24 mouse cellular contexts compared by ENCODE assay signal in the genomic region with DNA sequence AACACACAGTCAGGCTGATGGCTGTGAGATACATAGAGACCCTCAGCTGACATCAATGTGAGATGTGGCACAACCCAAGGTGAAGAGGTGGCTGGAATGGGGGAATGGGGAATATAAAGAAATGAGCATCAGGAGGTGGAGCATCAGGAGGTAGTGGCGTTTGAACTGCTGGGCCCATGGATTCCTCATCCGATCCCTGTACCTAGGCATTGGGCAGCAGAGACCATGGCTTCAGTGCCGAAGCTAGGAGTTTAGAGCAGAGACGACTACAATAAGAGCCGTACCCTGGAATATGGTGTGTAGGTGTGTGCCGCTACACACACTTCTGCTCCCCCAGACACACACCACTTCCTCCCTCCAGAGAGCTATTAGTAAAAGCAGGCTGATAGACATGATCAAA.
"Had no signal": no experiment of that assay in that cellular context is flagged by ENCODE, and none has a peak within 500 bp of the region (broad histone marks: within the 10 kb centered on the region; RNA-seq: fewer than 3 reads in every experiment).

No protein-coding gene starts in this region.

- H3K27me3 ChIP-seq: heart, embryonic 13.5 days; heart, embryonic 15.5 days; intestine, embryonic 15.5 days; limb, embryonic 12.5 days had no signal

- H3K9ac ChIP-seq: forebrain, postnatal 0 days; heart, embryonic 13.5 days; heart, embryonic 15.5 days; hindbrain, embryonic 14.5 days; intestine, embryonic 15.5 days; limb, embryonic 12.5 days had no signal

- H3K27ac ChIP-seq: heart, embryonic 13.5 days; heart, embryonic 15.5 days; hindbrain, embryonic 14.5 days; intestine, embryonic 15.5 days; layer of hippocampus, adult 2 months; left cerebral cortex, adult 2 months; limb, embryonic 10.5 days; limb, embryonic 12.5 days had no signal

- H3K4me2 ChIP-seq: heart, embryonic 11.5 days; heart, embryonic 13.5 days; heart, embryonic 15.5 days; hindbrain, embryonic 14.5 days; intestine, embryonic 15.5 days; limb, embryonic 12.5 days; liver, embryonic 11.5 days had no signal

- DNase-seq: forebrain, postnatal 0 days; gastrocnemius, postnatal 14 days; gastrocnemius, postnatal 36 days; heart, adult 18-20 months; heart, postnatal 14 days; kidney, adult 18-20 months; kidney, adult 8-10 months; kidney, postnatal 10 days; kidney, postnatal 25 days; kidney, postnatal 4 days; liver had no signal

- H3K9me3 ChIP-seq: heart, embryonic 13.5 days; heart, embryonic 15.5 days; intestine, embryonic 15.5 days; limb, embryonic 10.5 days had no signal

- H3K4me1 ChIP-seq: heart, embryonic 13.5 days; heart, embryonic 15.5 days; intestine, embryonic 15.5 days; limb, embryonic 10.5 days; limb, embryonic 12.5 days had no signal

- ATAC-seq: forebrain, postnatal 0 days; hindbrain, embryonic 16.5 days; inflammation-experienced regulatory T-cells, adult 6 months; intestine, embryonic 15.5 days; intestine, postnatal 0 days had no signal

- H3K36me3 ChIP-seq: heart, embryonic 13.5 days; heart, embryonic 15.5 days; intestine, embryonic 15.5 days; limb, embryonic 10.5 days; limb, embryonic 12.5 days had no signal

- H3K4me3 ChIP-seq: heart, embryonic 13.5 days; heart, embryonic 15.5 days; intestine, embryonic 15.5 days; layer of hippocampus, adult 2 months; left cerebral cortex, adult 2 months; limb, embryonic 10.5 days; limb, embryonic 12.5 days had no signal
